Mouse (Mus musculus) MEL (cell line): ENCODE data around the gene Vmn1r188.

Experiments
- BHLHE40 ChIP-seq: IDR thresholded peaks from 2 replicates; pipeline ENCODE4 v1.6.1; 2012; ENCODE audit warnings: low read depth, mild to moderate bottlenecking, inconsistent platforms, low read length, improper control_type of control experiment, borderline replicate concordance
- CTCF ChIP-seq, 3 experiments: IDR thresholded peaks in 2 of 3; conservative IDR thresholded peaks in 1 of 3; 2 replicates each; pipeline ENCODE4 v1.5.1; 2011 to 2012; ENCODE audit warnings: low read length in 3 of 3, low read depth in 2 of 3, mild to moderate bottlenecking in 2 of 3, improper control_type of control experiment in 1 of 3, inconsistent platforms in 1 of 3, mixed read lengths in 1 of 3, moderate library complexity in 1 of 3; ENCODE audit not compliant: control insufficient read depth in 1 of 3, insufficient read depth in 1 of 3, poor library complexity in 1 of 3, severe bottlenecking in 1 of 3
- EP300 ChIP-seq, 2 experiments: IDR thresholded peaks; 2 replicates each; pipeline ENCODE4 v1.6.1; 2011; ENCODE audit warnings: improper control_type of control experiment in 2 of 2, low read length in 2 of 2, low read depth in 1 of 2, mild to moderate bottlenecking in 1 of 2
- JUND ChIP-seq: IDR thresholded peaks from 2 replicates; pipeline ENCODE4 v1.6.1; 2011; ENCODE audit warnings: low read depth, mild to moderate bottlenecking, improper control_type of control experiment, low read length
- MYB ChIP-seq: IDR thresholded peaks from 2 replicates; pipeline ENCODE4 v1.6.1; 2011; ENCODE audit warnings: mild to moderate bottlenecking, low read depth, low read length, improper control_type of control experiment
- NRF1 ChIP-seq: IDR thresholded peaks from 2 replicates; pipeline ENCODE4 v1.6.1; 2014; ENCODE audit warnings: low read depth, mild to moderate bottlenecking, inconsistent platforms, low read length, improper control_type of control experiment, moderate library complexity; ENCODE audit not compliant: poor library complexity, insufficient read depth, severe bottlenecking
- POLR2A ChIP-seq, 2 experiments: IDR thresholded peaks; 2 replicates each; pipeline ENCODE4 v1.6.1; 2011 to 2012; ENCODE audit warnings: low read length in 2 of 2, mild to moderate bottlenecking in 2 of 2, control low read depth in 1 of 2, improper control_type of control experiment in 1 of 2, low read depth in 1 of 2, moderate library complexity in 1 of 2; ENCODE audit not compliant: control insufficient read depth in 1 of 2, insufficient read depth in 1 of 2, poor library complexity in 1 of 2
- POLR2AphosphoS2 ChIP-seq: IDR thresholded peaks from 2 replicates; pipeline ENCODE4 v1.6.1; 2011; ENCODE audit warnings: low read length, improper control_type of control experiment
- POLR2AphosphoS5 ChIP-seq: IDR thresholded peaks from 2 replicates; pipeline ENCODE4 v1.6.1; 2012; ENCODE audit warnings: low read depth, borderline replicate concordance, mild to moderate bottlenecking, inconsistent platforms, low read length, moderate library complexity, mixed read lengths
- TAL1 ChIP-seq: IDR thresholded peaks from 2 replicates; pipeline ENCODE4 v1.6.1; 2012; ENCODE audit warnings: mild to moderate bottlenecking, inconsistent platforms, low read length, moderate library complexity, mixed read lengths
- TCF12 ChIP-seq: IDR thresholded peaks from 2 replicates; pipeline ENCODE4 v1.6.1; 2014; ENCODE audit warnings: low read depth, mild to moderate bottlenecking, inconsistent platforms, low read length, improper control_type of control experiment, moderate library complexity
- ZC3H11A ChIP-seq: IDR thresholded peaks from 2 replicates; pipeline ENCODE4 v1.6.1; 2012; ENCODE audit warnings: low read depth, mild to moderate bottlenecking, inconsistent platforms, low read length, improper control_type of control experiment

- TF ChIP-seq BHLHE40 = no peak
- TF ChIP-seq CTCF (IDR thresholded peaks at IDR 0.05 in 2 of 3, conservative IDR thresholded peaks at IDR 0.05 in 1 of 3; ENCODE audit: control insufficient read depth in 1 of 3, insufficient read depth in 1 of 3, low read depth in 2 of 3, low read length in 3 of 3, poor library complexity in 1 of 3, severe bottlenecking in 1 of 3) = no peak
- TF ChIP-seq POLR2A (IDR thresholded peaks at IDR 0.05; ENCODE audit: control insufficient read depth in 1 of 2, insufficient read depth in 1 of 2, low read depth in 1 of 2, low read length in 2 of 2, poor library complexity in 1 of 2) = no peak
- no peak for TF ChIP-seq ZC3H11A
- no peak for TF ChIP-seq TAL1
- TF ChIP-seq MYB = no peak
- TF ChIP-seq EP300 (IDR thresholded peaks at IDR 0.05; ENCODE audit: low read depth in 1 of 2, low read length in 2 of 2) = no peak
- TF ChIP-seq NRF1 = no peak
- TF ChIP-seq POLR2AphosphoS2 = no peak
- no peak for TF ChIP-seq POLR2AphosphoS5
- no peak for TF ChIP-seq JUND
- no peak for TF ChIP-seq TCF12
Measured at GRCm38 (mm10) chr13:22039951-22040463, 44.2 kb upstream of the Vmn1r188 start.
